Mouse (Mus musculus) ES-Bruce4 (cell line): ENCODE measurements at regions not wholly inside any gene's neighbourhood (a gene's known extent, or its start where the extent isn't known, plus 50 kb on each side); places are given as distances from the start of the nearest gene placed in this dataset.

Source experiments
- H3K27ac ChIP-seq: 2 replicates; pipeline ENCODE4 v1.5.1; 2012; ENCODE audit warnings: low read length, inconsistent platforms; ENCODE audit not compliant: insufficient read depth
- H3K27me3 ChIP-seq: 2 replicates; pipeline ENCODE4 v1.6.1; 2012; ENCODE audit warnings: mild to moderate bottlenecking, low read length, inconsistent platforms; ENCODE audit not compliant: control insufficient read depth, poor library complexity, insufficient read depth, severe bottlenecking
- H3K36me3 ChIP-seq: 2 replicates; pipeline ENCODE4 v1.6.1; 2012; ENCODE audit warnings: inconsistent platforms, mild to moderate bottlenecking, low read length, moderate library complexity; ENCODE audit not compliant: control insufficient read depth, poor library complexity, insufficient read depth, severe bottlenecking
- H3K4me1 ChIP-seq: one replicate; pipeline ENCODE4 v1.8.1; 2011; ENCODE audit warnings: low read length; ENCODE audit not compliant: control insufficient read depth, insufficient read depth
- H3K4me3 ChIP-seq: 2 replicates; pipeline ENCODE4 v1.5.1; 2011; ENCODE audit warnings: low read depth, mild to moderate bottlenecking, low read length
- H3K9ac ChIP-seq: 2 replicates; pipeline ENCODE4 v1.6.1; 2012; ENCODE audit warnings: low read depth, mild to moderate bottlenecking, inconsistent platforms; ENCODE audit not compliant: poor library complexity, severe bottlenecking
- H3K9me3 ChIP-seq: replicated peaks from 2 replicates; pipeline ENCODE4 v1.6.1; 2012; ENCODE audit warnings: mild to moderate bottlenecking, low read length, inconsistent platforms; ENCODE audit not compliant: control insufficient read depth, poor library complexity, insufficient read depth, severe bottlenecking
- CTCF ChIP-seq: IDR thresholded peaks from one replicate; pipeline ENCODE4 v1.8.1; 2011; ENCODE audit warnings: low read depth, low read length
- EP300 ChIP-seq: IDR thresholded peaks from 2 replicates; pipeline ENCODE4 v1.6.1; 2011; ENCODE audit warnings: low read depth, low read length; ENCODE audit not compliant: insufficient read depth
- POLR2A ChIP-seq: IDR thresholded peaks from one replicate; pipeline ENCODE4 v1.8.1; 2011; ENCODE audit warnings: low read length; ENCODE audit not compliant: insufficient read depth

DNA sequence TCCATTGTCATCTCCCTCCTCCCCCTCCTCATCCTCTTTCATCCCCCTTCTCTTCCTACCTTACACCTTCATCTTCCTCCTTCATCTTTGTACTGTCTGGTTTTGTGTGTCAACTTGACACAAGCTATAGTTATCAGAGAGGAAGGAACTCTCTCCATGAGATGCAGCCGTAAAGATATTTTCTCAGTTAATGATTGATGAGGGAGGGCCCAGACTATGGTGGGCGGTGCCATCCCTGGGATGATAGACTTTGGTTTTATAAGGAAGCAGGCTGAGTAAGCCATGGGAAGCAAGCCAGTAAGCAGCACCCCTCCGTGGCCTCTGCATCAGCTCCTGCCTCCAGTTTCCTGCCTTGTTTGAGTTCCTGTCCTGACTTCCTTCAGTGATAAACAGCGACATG, 87.8 kb upstream of the Gm14444 start:
- no peak for TF ChIP-seq CTCF
- no peak for TF ChIP-seq EP300
- no peak for TF ChIP-seq POLR2A

GRCm38 (mm10) chr2:174929718-174930117, 80.3 kb upstream of the Gm14444 start:
- Histone ChIP-seq H3K4me1 (no peaks in the 10 kb centered on the region), H3K4me3 (no peak overlapping the region), H3K9me3 (no peaks in the 10 kb centered on the region), H3K36me3 (no peaks in the 10 kb centered on the region), H3K9ac (no peak overlapping the region), H3K27me3 (no peaks in the 10 kb centered on the region), H3K27ac (no peak overlapping the region)
- peak; percentile 49 for TF ChIP-seq CTCF
- no peak for TF ChIP-seq EP300
- no peak for TF ChIP-seq POLR2A

More for the DNA sequence above, 87.8 kb upstream of the Gm14444 start:
- no peak overlapping the region for H3K27ac ChIP-seq
- no peak overlapping the region for H3K9ac ChIP-seq
- H3K4me3 ChIP-seq = no peak overlapping the region
- no peaks in the 10 kb centered on the region for H3K27me3 ChIP-seq
- H3K9me3 ChIP-seq = no peaks in the 10 kb centered on the region
- H3K36me3 ChIP-seq = no peaks in the 10 kb centered on the region
- peaks cover 4% of the 10 kb centered on the region for H3K4me1 ChIP-seq

GRCm38 (mm10) chr2:174932137-174933012, 77.7 kb upstream of the Gm14444 start:
- TF ChIP-seq POLR2A = no peak
- 0 out of 2 replicates have a peak, but pooled peaks have one; percentile 29 for TF ChIP-seq EP300
- peak; percentile 99 for TF ChIP-seq CTCF

DNA sequence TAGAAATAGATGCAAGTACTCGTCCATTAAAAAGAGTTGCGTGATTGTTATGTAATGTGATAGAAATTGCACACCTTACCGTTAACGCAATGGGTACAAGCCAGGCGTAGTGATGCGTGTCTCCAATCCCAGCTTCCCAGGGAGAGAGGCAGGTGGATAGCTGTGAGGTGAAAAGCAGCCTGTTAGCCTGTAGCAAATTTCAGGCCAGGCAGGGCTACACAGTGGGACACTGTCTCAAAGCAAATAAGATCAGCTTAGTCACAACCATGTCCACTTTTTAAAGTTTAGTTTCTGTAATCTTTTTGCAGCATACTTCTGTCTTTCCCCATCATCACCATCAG, 77.1 kb upstream of the Gm14444 start:
- no peaks in the 10 kb centered on the region for H3K9me3 ChIP-seq
- H3K27me3 ChIP-seq = no peaks in the 10 kb centered on the region
- H3K27ac ChIP-seq = no peak overlapping the region
- no peak overlapping the region for H3K9ac ChIP-seq
- H3K4me1 ChIP-seq = no peaks in the 10 kb centered on the region
- H3K36me3 ChIP-seq = no peaks in the 10 kb centered on the region
- TF ChIP-seq CTCF (no peak), EP300 (no peak), POLR2A (no peak)
- 0 out of 2 replicates have a peak overlapping the region, but pooled peaks have one; percentile 2 for H3K4me3 ChIP-seq

More at GRCm38 (mm10) chr2:174932137-174933012, 77.7 kb upstream of the Gm14444 start:
- Histone ChIP-seq H3K4me3 (no peak overlapping the region), H3K27me3 (no peaks in the 10 kb centered on the region), H3K9me3 (no peaks in the 10 kb centered on the region), H3K4me1 (no peaks in the 10 kb centered on the region), H3K27ac (no peak overlapping the region), H3K36me3 (no peaks in the 10 kb centered on the region), H3K9ac (no peak overlapping the region)

GRCm38 (mm10) chr2:174936665-174937064, 73.4 kb upstream of the Gm14444 start:
- H3K36me3 ChIP-seq = no peaks in the 10 kb centered on the region
- TF ChIP-seq CTCF (no peak), POLR2A (no peak), EP300 (no peak)
- no peak overlapping the region for H3K9ac ChIP-seq
- H3K9me3 ChIP-seq = no peaks in the 10 kb centered on the region
- H3K27me3 ChIP-seq = no peaks in the 10 kb centered on the region
- H3K4me3 ChIP-seq = no peak overlapping the region
- no peaks in the 10 kb centered on the region for H3K4me1 ChIP-seq
- no peak overlapping the region for H3K27ac ChIP-seq

GRCm38 (mm10) chr2:174937930-174938329, 72.1 kb upstream of the Gm14444 start:
- Histone ChIP-seq H3K4me1 (no peaks in the 10 kb centered on the region), H3K9ac (no peak overlapping the region), H3K4me3 (no peak overlapping the region), H3K9me3 (no peaks in the 10 kb centered on the region), H3K27me3 (no peaks in the 10 kb centered on the region), H3K36me3 (no peaks in the 10 kb centered on the region), H3K27ac (no peak overlapping the region)
- no peak for TF ChIP-seq EP300
- TF ChIP-seq POLR2A = no peak
- TF ChIP-seq CTCF = no peak
